Mouse (Mus musculus): ENCODE measurements around the gene Best2.

GRCm38 (mm10) chr8:85043619-85044018 lies 29.3 kb upstream of the Best2 start:
- TF ChIP-seq CTCF (IDR thresholded peaks at IDR 0.05; ENCODE audit: low read depth) = no peak
- no peak for TF ChIP-seq EP300 (IDR thresholded peaks at IDR 0.05; ENCODE audit: low read depth)

Data from liver, embryonic 14.5 days (tissue).